Mouse (Mus musculus) midbrain, embryonic 11.5 days (tissue): ENCODE data around the gene Gys1. TPM values are rescaled to one million over a fixed set of nuclear protein-coding genes. Genes with fewer than 3 reads are reported as not detected.
"Not testable (repeated sequence)": the region's sequence is repeated elsewhere in the genome, so short reads cannot be mapped to it uniquely, and the experiment has no call there.

Experiments used
- ATAC-seq: fragments of 200-750 bp; cut with Nextera tagmentation; 2 replicates; pipeline ENCODE4 v1.8.0; 2017; ENCODE audit warnings: moderate TSS enrichment, moderate library complexity; ENCODE audit not compliant: low FRiP score
- DNase-seq: peaks from one replicate; pipeline ENCODE4 v3.0.0; 2015; ENCODE audit warnings: low spot score; ENCODE audit errors: missing footprints
- H3K27ac ChIP-seq: fragments of 300-500 bp; sonication (generic); 2 replicates; pipeline ENCODE4 v1.5.1; 2014; ENCODE audit warnings: low read depth, low read length
- H3K27me3 ChIP-seq: fragments of 300-500 bp; sonication (generic); 2 replicates; pipeline ENCODE4 v1.6.1; 2014; ENCODE audit warnings: mild to moderate bottlenecking, low read length, moderate library complexity, mixed read lengths; ENCODE audit not compliant: control insufficient read depth, insufficient read depth
- H3K36me3 ChIP-seq: fragments of 300-500 bp; sonication (generic); 2 replicates; pipeline ENCODE4 v1.6.1; 2014; ENCODE audit warnings: mild to moderate bottlenecking, low read length, moderate library complexity, mixed read lengths; ENCODE audit not compliant: control insufficient read depth, insufficient read depth
- H3K4me1 ChIP-seq: fragments of 300-500 bp; sonication (generic); 2 replicates; pipeline ENCODE4 v1.6.1; 2014; ENCODE audit warnings: low read length; ENCODE audit not compliant: control insufficient read depth, insufficient read depth
- H3K4me2 ChIP-seq: fragments of 300-500 bp; sonication (generic); 2 replicates; pipeline ENCODE4 v1.6.1; 2014; ENCODE audit warnings: mild to moderate bottlenecking, moderate library complexity
- H3K4me3 ChIP-seq: fragments of 300-500 bp; sonication (generic); 2 replicates; pipeline ENCODE4 v1.5.1; 2014; ENCODE audit warnings: low read depth, low read length
- H3K9ac ChIP-seq: fragments of 300-500 bp; sonication (generic); 2 replicates; pipeline ENCODE4 v1.6.1; 2014; ENCODE audit warnings: low read length
- H3K9me3 ChIP-seq: fragments of 300-500 bp; sonication (generic); 2 replicates; pipeline ENCODE4 v1.6.1; 2016; ENCODE audit warnings: low read length; ENCODE audit not compliant: control insufficient read depth
- WGBS: fragments of 180-500 bp; shearing (Covaris S2); extraction: QIAGEN DNeasy Blood & Tissue Kit; methylation state at CpG from one replicate; pipeline ENCODE4 v1.1.7; 2014; 5-methylcytosine and 5-hydroxymethylcytosine counted together
- polyA plus RNA-seq: library from polyadenylated mRNA; unstranded; fragments of >200 nt; fragmentation: Nextera tagmentation; extraction: Ambion mirVana; gene quantifications from 2 replicates; pipeline ENCODE4 v1.2.1, GENCODE M21; 2014

Gys1 gene
- polyA plus RNA-seq, 1 experiment from 2014 or later: 26.8 TPM

- not testable (repeated sequence) for H3K27me3 ChIP-seq, H3K9me3 ChIP-seq, H3K27ac ChIP-seq, H3K9ac ChIP-seq, DNase-seq, H3K4me2 ChIP-seq, H3K36me3 ChIP-seq, H3K4me3 ChIP-seq, H3K4me1 ChIP-seq, ATAC-seq
- 85% methylated on average over 5 of the region's 5 CpGs for WGBS
These were observed 50.3 kb downstream of the Gys1 start for GRCm38 (mm10) chr7:45484985-45485384.

- Histone ChIP-seq H3K4me3 (no peak overlapping the region), H3K9me3 (no peaks in the 10 kb centered on the region), H3K27me3 (no peaks in the 10 kb centered on the region), H3K4me1 (no peaks in the 10 kb centered on the region; the same call in 1 of the 2 replicates), H3K36me3 (no peaks in the 10 kb centered on the region), H3K27ac (no peak overlapping the region), H3K4me2 (no peak overlapping the region), H3K9ac (no peak overlapping the region)
- no peak for ATAC-seq
- DNase-seq: no peak
- WGBS: 85% methylated on average over 7 of the region's 7 CpGs
These were observed 51.5 kb downstream of the Gys1 start for GRCm38 (mm10) chr7:45486158-45486557.

- ATAC-seq: no peak
- H3K36me3 ChIP-seq: no peaks in the 10 kb centered on the region
- no peak within 1 kb of the TSS for H3K27ac ChIP-seq
- H3K4me1 ChIP-seq: no peaks in the 10 kb centered on the region; the same call in 1 of the 2 replicates
- H3K9ac ChIP-seq: no peak within 1 kb of the TSS
- H3K27me3 ChIP-seq: no peaks in the 10 kb centered on the region
- H3K9me3 ChIP-seq: no peaks in the 10 kb centered on the region
- no peak for DNase-seq
- 86% methylated on average over 12 of the region's 12 CpGs for WGBS
- H3K4me3 ChIP-seq: no peak within 1 kb of the TSS
- H3K4me2 ChIP-seq: no peak within 1 kb of the TSS
These were observed 52.2 kb downstream of the Gys1 start, which contains the start of gene Gm45808 for GRCm38 (mm10) chr7:45486761-45487415. TSS of gene Gm45808 (minus strand) at chr7:45486811.

- Histone ChIP-seq H3K27me3 (no peaks in the 10 kb centered on the region), H3K9ac (peak overlapping the region; percentile 80), H3K4me3 (peak overlapping the region; percentile 49), H3K36me3 (no peaks in the 10 kb centered on the region), H3K4me2 (peak overlapping the region; percentile 70), H3K9me3 (no peaks in the 10 kb centered on the region), H3K27ac (peak overlapping the region; percentile 20; the same call in 1 of the 2 replicates), H3K4me1 (no peaks in the 10 kb centered on the region; the same call in 1 of the 2 replicates)
- DNase-seq: peak; percentile 95
- 17% methylated on average over 11 of the region's 11 CpGs for WGBS
- peak; percentile 49 for ATAC-seq
These were observed 53.2 kb downstream of the Gys1 start for GRCm38 (mm10) chr7:45487861-45488292.

GRCm38 (mm10) chr7:45488293-45489204 is 53.9 kb downstream of the Gys1 start, which contains the start of gene Dhdh:
TSS of gene Dhdh (minus strand) at chr7:45488805.
- peak within 1 kb of the TSS; percentile 80 for H3K9ac ChIP-seq
- H3K27ac ChIP-seq: peak within 1 kb of the TSS; percentile 20; the same call in 1 of the 2 replicates
- H3K9me3 ChIP-seq: no peaks in the 10 kb centered on the region
- H3K4me3 ChIP-seq: peak within 1 kb of the TSS; percentile 49
- H3K36me3 ChIP-seq: no peaks in the 10 kb centered on the region
- 7% methylated on average over 38 of the region's 38 CpGs for WGBS
- no peaks in the 10 kb centered on the region; the same call in 1 of the 2 replicates for H3K4me1 ChIP-seq
- ATAC-seq (peak; percentile 70), DNase-seq (peak; percentile 95)
- no peaks in the 10 kb centered on the region for H3K27me3 ChIP-seq
- peak within 1 kb of the TSS; percentile 70 for H3K4me2 ChIP-seq

GRCm38 (mm10) chr7:45489578-45489977 is 54.9 kb downstream of the Gys1 start:
- Histone ChIP-seq H3K9me3 (no peaks in the 10 kb centered on the region), H3K4me2 (no peak overlapping the region), H3K27ac (no peak overlapping the region), H3K4me1 (no peaks in the 10 kb centered on the region; the same call in 1 of the 2 replicates), H3K27me3 (no peaks in the 10 kb centered on the region), H3K4me3 (no peak overlapping the region), H3K9ac (no peak overlapping the region), H3K36me3 (no peaks in the 10 kb centered on the region)
- ATAC-seq (no peak), DNase-seq (no peak)
- 86% methylated on average over 7 of the region's 7 CpGs for WGBS

GRCm38 (mm10) chr7:45490822-45491221 is 56.2 kb downstream of the Gys1 start:
- ATAC-seq (no peak), DNase-seq (no peak)
- H3K4me1 ChIP-seq: no peaks in the 10 kb centered on the region; the same call in 1 of the 2 replicates
- no peaks in the 10 kb centered on the region for H3K27me3 ChIP-seq
- no peak overlapping the region for H3K9ac ChIP-seq
- H3K36me3 ChIP-seq: no peaks in the 10 kb centered on the region
- WGBS: 54% methylated on average over 9 of the region's 9 CpGs
- H3K4me2 ChIP-seq: no peak overlapping the region
- H3K9me3 ChIP-seq: no peaks in the 10 kb centered on the region
- no peak overlapping the region for H3K27ac ChIP-seq
- H3K4me3 ChIP-seq: no peak overlapping the region

GRCm38 (mm10) chr7:45491264-45491663 is 56.6 kb downstream of the Gys1 start:
- DNase-seq (no peak), ATAC-seq (no peak)
- Histone ChIP-seq H3K4me3 (no peak overlapping the region), H3K4me1 (no peaks in the 10 kb centered on the region; the same call in 1 of the 2 replicates), H3K9ac (no peak overlapping the region), H3K9me3 (no peaks in the 10 kb centered on the region), H3K27me3 (no peaks in the 10 kb centered on the region), H3K27ac (no peak overlapping the region), H3K36me3 (no peaks in the 10 kb centered on the region), H3K4me2 (no peak overlapping the region)
- WGBS: 23% methylated on average over 3 of the region's 3 CpGs
